Mouse (Mus musculus) bone marrow, adult 2 months (tissue): ENCODE measurements around the gene P4htm.

Source experiments
- CTCF ChIP-seq: fragments of 200-500 bp; IDR thresholded peaks from 2 replicates; pipeline ENCODE4 v1.5.1; 2011; ENCODE audit warnings: low read length, control low read depth; ENCODE audit not compliant: control insufficient read depth, insufficient read depth
- POLR2A ChIP-seq: fragments of 200-500 bp; IDR thresholded peaks from 2 replicates; pipeline ENCODE4 v1.6.1; 2011; ENCODE audit warnings: low read depth, mild to moderate bottlenecking, control low read depth, low read length, borderline replicate concordance; ENCODE audit not compliant: control insufficient read depth

GRCm38 (mm10) chr9:108568511-108568921 is 29.0 kb downstream of the P4htm start:
- TF ChIP-seq CTCF = no peak
- TF ChIP-seq POLR2A = no peak
